Mouse (Mus musculus) heart, embryonic 11.5 days (tissue): Measurements from ENCODE around the gene Tmem131l. TPM values are rescaled to one million over a fixed set of nuclear protein-coding genes. Genes with fewer than 3 reads are reported as not detected.
"Not testable (repeated sequence)": the region's sequence is repeated elsewhere in the genome, so short reads cannot be mapped to it uniquely, and the experiment has no call there.

Source experiments
- ATAC-seq: fragments of 200-750 bp; cut with Nextera tagmentation; replicated peaks from 2 replicates; pipeline ENCODE4 v1.8.0; 2017; ENCODE audit warnings: moderate library complexity; ENCODE audit not compliant: insufficient number of reproducible peaks, low FRiP score, low TSS enrichment
- H3K27ac ChIP-seq: fragments of 300-500 bp; sonication (generic); 2 replicates; pipeline ENCODE4 v1.5.1; 2014; ENCODE audit warnings: mild to moderate bottlenecking, low read depth, low read length
- H3K27me3 ChIP-seq: fragments of 300-500 bp; sonication (generic); 2 replicates; pipeline ENCODE4 v1.6.1; 2014; ENCODE audit warnings: mild to moderate bottlenecking, low read length, mixed read lengths; ENCODE audit not compliant: control insufficient read depth, insufficient read depth
- H3K36me3 ChIP-seq: fragments of 300-500 bp; sonication (generic); 2 replicates; pipeline ENCODE4 v1.6.1; 2014; ENCODE audit warnings: mild to moderate bottlenecking, low read length, moderate library complexity, mixed read lengths; ENCODE audit not compliant: control insufficient read depth, insufficient read depth
- H3K4me1 ChIP-seq: fragments of 300-500 bp; sonication (generic); 2 replicates; pipeline ENCODE4 v1.6.1; 2014; ENCODE audit warnings: low read length; ENCODE audit not compliant: control insufficient read depth, insufficient read depth
- H3K4me2 ChIP-seq: fragments of 300-500 bp; sonication (generic); 2 replicates; pipeline ENCODE4 v1.6.1; 2014; ENCODE audit warnings: mild to moderate bottlenecking, moderate library complexity
- H3K4me3 ChIP-seq: fragments of 300-500 bp; sonication (generic); 2 replicates; pipeline ENCODE4 v1.5.1; 2014; ENCODE audit warnings: low read depth, low read length
- H3K9ac ChIP-seq: fragments of 300-500 bp; sonication (generic); 2 replicates; pipeline ENCODE4 v1.6.1; 2014; ENCODE audit warnings: mild to moderate bottlenecking, low read depth, low read length, moderate library complexity
- H3K9me3 ChIP-seq: fragments of 300-500 bp; sonication (generic); replicated peaks from 2 replicates; pipeline ENCODE4 v1.6.1; 2016; ENCODE audit warnings: low read length; ENCODE audit not compliant: control insufficient read depth
- WGBS: fragments of 180-500 bp; shearing (Covaris S2); extraction: QIAGEN DNeasy Blood & Tissue Kit; methylation state at CpG from one replicate; pipeline ENCODE4 v1.1.7; 2014; ENCODE audit not compliant: insufficient replicate concordance; 5-methylcytosine and 5-hydroxymethylcytosine counted together
- polyA plus RNA-seq: library from polyadenylated mRNA; unstranded; fragments of >200 nt; fragmentation: Nextera tagmentation; extraction: Ambion mirVana; gene quantifications from 2 replicates; pipeline ENCODE4 v1.2.1, GENCODE M21; 2014

The Tmem131l gene
- polyA plus RNA-seq, 1 experiment from 2014 or later, result 35.0 TPM

DNA sequence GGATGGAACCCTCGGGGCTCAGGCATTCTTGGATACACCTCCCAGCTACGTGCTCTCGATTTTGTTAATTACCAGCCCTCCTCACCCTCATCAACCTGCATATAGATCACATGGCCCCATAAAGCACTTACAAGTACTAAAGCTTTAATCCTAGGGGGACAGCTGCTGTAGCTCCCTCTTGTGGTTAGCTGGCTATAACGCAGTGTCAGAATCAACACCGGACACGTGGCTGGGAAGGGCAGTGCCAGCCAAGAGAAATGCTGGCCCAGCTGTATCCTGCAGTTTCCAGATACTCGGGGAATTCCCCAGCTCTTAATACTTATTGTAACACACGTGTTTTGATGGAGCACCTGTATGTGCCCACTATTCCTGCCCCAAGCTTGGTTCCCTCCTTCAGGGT, 140.4 kb downstream of the Tmem131l start:
- 61% methylated on average over 8 of the region's 8 CpGs for WGBS
- Histone ChIP-seq H3K4me3 (no peak overlapping the region), H3K4me1 (no peaks in the 10 kb centered on the region), H3K4me2 (no peak overlapping the region), H3K9ac (no peak overlapping the region), H3K27ac (no peak overlapping the region), H3K36me3 (peaks cover 14% of the 10 kb centered on the region), H3K27me3 (no peaks in the 10 kb centered on the region), H3K9me3 (no peaks in the 10 kb centered on the region)
- no peak for ATAC-seq

DNA sequence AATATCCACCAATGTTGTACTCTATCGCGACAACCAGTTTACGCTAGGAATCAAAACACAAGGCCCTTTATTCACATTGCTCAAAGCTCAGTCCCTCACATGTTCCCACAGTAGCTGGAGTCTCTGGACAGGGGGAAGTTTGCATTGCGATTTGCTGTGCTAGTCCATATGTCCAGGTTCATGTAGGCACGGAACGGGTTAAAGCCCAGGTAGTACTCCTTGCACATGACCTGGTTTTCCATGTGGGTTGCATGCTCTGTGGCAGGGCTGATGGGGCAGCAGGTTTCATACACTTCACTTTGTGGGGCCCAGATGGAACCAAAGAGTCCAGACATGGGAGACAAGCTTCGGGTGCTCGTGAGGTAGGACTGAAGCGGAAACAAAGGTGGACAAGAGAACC, 141.7 kb downstream of the Tmem131l start:
- no peak overlapping the region for H3K9ac ChIP-seq
- H3K27ac ChIP-seq, result no peak overlapping the region
- H3K4me2 ChIP-seq, result no peak overlapping the region
- H3K36me3 ChIP-seq, result peaks cover 14% of the 10 kb centered on the region
- H3K4me1 ChIP-seq, result no peaks in the 10 kb centered on the region
- no peaks in the 10 kb centered on the region for H3K27me3 ChIP-seq
- 93% methylated on average over 9 of the region's 9 CpGs for WGBS
- no peaks in the 10 kb centered on the region for H3K9me3 ChIP-seq
- H3K4me3 ChIP-seq, result no peak overlapping the region
- ATAC-seq, result no peak

DNA sequence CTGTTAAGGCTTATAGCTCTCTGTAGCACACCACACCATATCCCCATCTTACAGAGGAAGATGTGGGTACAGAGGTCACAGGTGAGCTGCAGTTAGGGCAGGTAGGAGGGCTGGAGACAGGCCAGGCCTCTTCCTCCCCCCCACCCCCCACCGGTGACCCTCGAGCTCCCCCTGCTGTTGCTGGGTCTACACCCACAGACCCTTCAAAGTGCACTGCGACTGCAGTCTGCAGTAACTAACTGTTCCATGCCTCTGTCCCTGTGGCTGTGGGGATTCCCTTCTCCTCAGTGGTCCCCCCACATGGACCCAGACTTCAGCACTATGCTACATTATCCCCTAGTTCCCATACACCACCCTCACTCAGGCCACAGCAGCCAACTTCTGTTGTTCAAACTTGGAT, 144.2 kb downstream of the Tmem131l start:
- Histone ChIP-seq H3K4me1 (no peaks in the 10 kb centered on the region), H3K4me3 (no peak overlapping the region), H3K9me3 (no peaks in the 10 kb centered on the region; the same call in 1 of the 2 replicates), H3K27ac (no peak overlapping the region), H3K36me3 (peaks cover 10% of the 10 kb centered on the region; the same call in 1 of the 2 replicates), H3K9ac (no peak overlapping the region), H3K27me3 (no peaks in the 10 kb centered on the region), H3K4me2 (no peak overlapping the region)
- 27% methylated on average over 3 of the region's 3 CpGs for WGBS
- no peak for ATAC-seq

DNA sequence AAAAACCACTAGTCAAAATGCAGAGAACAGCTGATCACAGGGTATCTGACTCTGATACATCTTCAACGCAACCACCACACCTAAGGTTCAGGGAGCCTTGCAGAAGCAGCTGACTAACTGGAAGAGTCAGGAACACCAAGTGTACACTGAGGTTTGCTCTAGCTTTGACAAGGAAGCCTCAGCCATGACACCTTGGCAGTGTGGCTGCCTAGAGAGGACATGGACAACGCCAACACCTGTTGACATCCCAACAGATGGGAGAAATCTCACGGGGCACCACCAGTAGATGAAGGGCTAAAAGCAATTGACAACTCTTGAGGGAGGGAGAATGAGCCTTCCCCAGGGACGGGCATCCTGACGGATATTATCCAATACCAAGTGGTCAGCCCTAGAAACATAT, 144.9 kb downstream of the Tmem131l start:
- H3K9me3 ChIP-seq, result no peaks in the 10 kb centered on the region; the same call in 1 of the 2 replicates
- H3K9ac ChIP-seq, result no peak overlapping the region
- H3K4me1 ChIP-seq, result no peaks in the 10 kb centered on the region
- H3K36me3 ChIP-seq, result peaks cover 10% of the 10 kb centered on the region; the same call in 1 of the 2 replicates
- no peak overlapping the region for H3K27ac ChIP-seq
- no peak overlapping the region for H3K4me3 ChIP-seq
- no peak overlapping the region for H3K4me2 ChIP-seq
- no peaks in the 10 kb centered on the region for H3K27me3 ChIP-seq
- ATAC-seq, result no peak
- WGBS, result 84% methylated on average over 5 of the region's 5 CpGs

DNA sequence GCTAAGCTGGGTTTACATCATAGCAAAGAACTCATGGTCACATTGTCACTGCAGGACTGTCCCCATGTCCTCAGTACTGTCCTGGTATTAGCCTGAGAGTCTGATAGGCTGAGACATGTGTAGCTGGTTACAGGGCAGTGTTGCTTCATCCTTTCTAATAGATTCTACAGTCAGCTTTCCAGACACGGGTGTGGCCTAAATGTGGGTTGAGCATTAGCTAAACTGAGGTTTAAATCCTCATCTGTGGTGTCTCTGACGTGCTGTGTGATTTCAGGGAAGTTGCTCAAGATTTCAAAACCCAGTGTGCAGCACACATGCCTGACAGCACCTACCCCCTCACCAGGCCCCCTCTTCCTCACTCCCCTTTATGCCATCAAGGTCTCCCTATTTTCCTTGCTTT, 154.8 kb downstream of the Tmem131l start:
- Histone ChIP-seq H3K36me3 (no peaks in the 10 kb centered on the region), H3K27ac (no peak overlapping the region), H3K9me3 (no peaks in the 10 kb centered on the region), H3K9ac (no peak overlapping the region), H3K4me1 (no peaks in the 10 kb centered on the region), H3K4me3 (no peak overlapping the region), H3K4me2 (no peak overlapping the region), H3K27me3 (no peaks in the 10 kb centered on the region)
- WGBS, result 71% methylated on average over 2 of the region's 2 CpGs
- no peak for ATAC-seq

DNA sequence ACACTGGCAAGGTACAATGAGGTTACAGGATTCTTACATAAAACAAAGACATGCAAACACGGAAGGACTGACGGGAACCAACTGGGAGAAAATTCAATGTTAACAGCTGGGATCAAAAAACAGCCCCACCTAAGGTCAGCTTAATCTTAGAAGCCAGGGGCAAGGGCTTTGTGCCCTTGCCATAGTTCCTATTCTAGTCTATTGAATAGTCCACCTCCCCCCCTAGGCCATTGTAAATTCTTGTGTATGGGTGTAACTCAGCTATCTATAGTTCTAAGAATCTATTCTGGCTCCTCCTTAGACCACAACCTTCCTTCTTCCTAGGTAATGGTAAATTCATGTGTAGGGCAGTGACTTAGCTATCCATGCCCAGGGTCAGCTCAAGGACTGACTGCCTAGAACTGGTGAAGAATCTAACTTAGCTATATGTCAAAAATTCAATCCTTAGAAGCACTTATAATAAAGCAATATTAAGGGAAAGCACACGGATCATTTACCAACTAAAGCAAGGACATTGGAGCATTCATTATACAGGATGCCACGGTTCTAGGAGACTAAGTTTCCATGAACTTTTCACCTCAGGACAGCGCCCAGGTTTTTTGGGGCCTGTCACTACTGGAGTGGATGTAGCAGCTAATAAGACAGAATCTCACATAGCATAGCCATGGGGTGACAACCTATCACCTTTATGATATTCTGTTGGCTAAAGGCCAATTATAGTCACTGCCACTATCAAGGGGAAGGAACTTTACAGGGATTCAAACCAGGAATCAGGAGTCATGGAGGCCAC, 160.5 kb downstream of the Tmem131l start:
- WGBS, result 77% methylated on average over 5 of the region's 5 CpGs
- not testable (repeated sequence) for H3K4me2 ChIP-seq, H3K27ac ChIP-seq, ATAC-seq, H3K27me3 ChIP-seq, H3K9ac ChIP-seq, H3K4me1 ChIP-seq, H3K4me3 ChIP-seq, H3K9me3 ChIP-seq, H3K36me3 ChIP-seq

DNA sequence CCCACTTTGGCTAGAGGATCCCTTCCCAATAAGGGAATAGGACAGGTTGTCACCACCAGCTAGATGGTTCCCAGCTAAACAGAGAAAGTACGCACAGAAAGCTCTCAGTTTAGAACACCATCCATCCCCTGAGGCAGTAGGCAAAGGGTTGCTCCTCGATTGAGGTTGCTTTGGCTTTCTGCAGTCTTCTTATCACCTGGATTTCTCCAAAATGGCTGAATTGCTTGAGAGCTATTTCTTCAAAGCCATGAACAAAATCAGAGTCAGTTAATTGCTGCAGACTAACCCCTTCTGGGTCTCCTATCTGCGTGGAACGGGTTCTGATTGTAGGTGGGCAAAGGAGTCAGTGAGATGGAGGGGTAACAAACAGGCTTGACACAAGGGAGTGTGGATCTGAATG, 161.2 kb downstream of the Tmem131l start:
- Histone ChIP-seq H3K4me2 (no peak overlapping the region), H3K9me3 (no peaks in the 10 kb centered on the region), H3K4me3 (no peak overlapping the region), H3K27me3 (no peaks in the 10 kb centered on the region), H3K36me3 (no peaks in the 10 kb centered on the region), H3K9ac (no peak overlapping the region), H3K27ac (no peak overlapping the region), H3K4me1 (no peaks in the 10 kb centered on the region)
- WGBS, result 82% methylated on average over 4 of the region's 4 CpGs
- no peak for ATAC-seq

DNA sequence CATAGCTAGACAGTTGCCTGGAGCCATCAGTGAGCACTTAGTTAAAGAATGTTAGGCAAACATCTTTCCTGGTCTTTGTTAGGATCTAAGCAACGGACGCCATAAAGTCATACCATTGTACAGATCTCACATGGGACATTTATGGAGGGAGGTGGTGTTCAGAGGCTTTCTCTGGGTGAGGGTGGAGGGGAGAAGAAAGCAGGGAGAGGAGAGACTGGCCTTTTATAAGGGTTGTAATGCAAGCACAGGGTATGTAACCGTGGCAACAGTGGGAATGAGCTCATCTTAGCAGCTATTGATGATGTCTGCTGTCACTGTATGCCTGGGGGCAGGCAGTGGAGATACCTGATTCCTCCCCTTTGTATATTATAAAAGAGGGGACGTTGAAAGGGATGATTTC, 163.7 kb downstream of the Tmem131l start:
- no peaks in the 10 kb centered on the region for H3K4me1 ChIP-seq
- no peak for ATAC-seq
- H3K36me3 ChIP-seq, result no peaks in the 10 kb centered on the region
- no peaks in the 10 kb centered on the region for H3K9me3 ChIP-seq
- 67% methylated on average over 4 of the region's 4 CpGs for WGBS
- no peak overlapping the region for H3K27ac ChIP-seq
- no peak overlapping the region for H3K4me2 ChIP-seq
- H3K4me3 ChIP-seq, result no peak overlapping the region
- H3K9ac ChIP-seq, result no peak overlapping the region
- H3K27me3 ChIP-seq, result no peaks in the 10 kb centered on the region

DNA sequence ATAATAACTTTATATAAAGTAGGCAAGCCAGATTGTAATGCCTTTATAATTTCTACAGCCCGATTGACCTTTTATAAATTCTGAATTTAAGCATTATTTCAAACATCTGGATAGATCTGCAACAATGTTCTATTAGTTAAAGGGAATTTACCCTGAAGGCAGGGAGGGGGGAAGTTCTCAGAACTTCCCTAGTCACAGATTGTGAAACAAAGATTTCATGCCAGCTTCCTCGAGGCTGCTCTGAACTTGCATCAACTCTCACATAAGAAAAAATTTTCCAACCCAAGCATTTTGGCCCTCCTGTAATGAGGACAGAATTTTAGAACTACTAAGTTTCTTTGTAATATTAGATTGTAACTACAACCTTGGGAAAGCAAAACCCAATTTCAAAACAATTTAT, 164.9 kb downstream of the Tmem131l start:
- H3K4me2 ChIP-seq, H3K9me3 ChIP-seq, ATAC-seq, H3K27me3 ChIP-seq, H3K27ac ChIP-seq, H3K4me3 ChIP-seq, H3K9ac ChIP-seq, H3K36me3 ChIP-seq, H3K4me1 ChIP-seq: not testable (repeated sequence)
- 78% methylated on average over 2 of the region's 2 CpGs for WGBS
